Mouse (Mus musculus) gonadal fat pad, adult 2 months (tissue): Measurements from ENCODE around the gene Gm8356. TPM values are rescaled to one million over a fixed set of nuclear protein-coding genes. Genes with fewer than 3 reads are reported as not detected.
"Not testable (repeated sequence)": the region's sequence is repeated elsewhere in the genome, so short reads cannot be mapped to it uniquely, and the experiment has no call there.

Source experiments
- DNase-seq: peaks from one replicate; pipeline ENCODE4 v3.0.0-alpha.2; 2012; ENCODE audit warnings: low read depth
- polyA plus RNA-seq: library from polyadenylated mRNA; depleted of rRNA; stranded (reverse); fragments of >200 nt; gene quantifications from 2 replicates; pipeline ENCODE4 v1.2.3, GENCODE M21; 2012; rRNA removed

The Gm8356 gene
- polyA plus RNA-seq = not detected in 2 replicates

DNA sequence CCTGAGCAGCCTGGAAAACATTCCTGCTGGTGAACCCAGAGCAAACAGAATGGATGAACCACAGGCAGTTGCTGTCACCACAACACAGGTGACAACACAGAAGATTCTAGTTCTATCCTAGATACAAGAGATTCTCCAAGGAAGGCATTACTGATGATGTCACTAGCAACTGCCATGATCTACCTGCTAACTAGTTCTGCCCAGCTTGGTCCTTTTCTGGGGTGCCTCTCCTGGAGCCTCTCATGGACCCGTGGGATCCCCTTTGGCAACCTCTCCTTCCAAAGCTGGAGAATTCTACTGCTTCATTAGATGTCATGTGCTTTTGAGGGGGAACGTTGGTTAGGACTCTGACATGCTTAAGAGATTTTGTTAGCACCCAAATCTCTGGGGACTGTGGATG lies at the start of gene Gm8356:
Gene Gm8356, minus strand, starts transcription at position 101 of the 400 bp plus-strand sequence.
- not testable (repeated sequence) for DNase-seq

DNA sequence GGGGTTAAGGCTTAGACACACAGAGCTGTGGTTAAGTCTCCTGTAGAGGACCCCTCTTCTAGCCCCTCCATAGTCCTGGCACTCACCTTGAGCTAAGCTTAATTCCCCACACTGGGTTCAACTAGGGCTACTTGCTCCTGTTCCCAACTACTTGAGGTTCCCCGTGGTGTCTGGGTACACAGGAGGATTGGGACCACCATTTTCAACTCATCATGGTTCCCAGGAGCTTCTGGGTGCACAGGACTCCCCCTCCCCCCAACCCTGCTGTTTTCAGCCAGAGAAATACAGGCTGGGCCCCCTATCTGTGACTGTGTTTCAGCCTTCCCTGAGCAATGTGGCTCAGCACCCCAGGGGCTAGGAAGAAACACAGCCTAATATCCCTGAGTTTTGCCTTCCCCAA lies 50.8 kb downstream of the Gm8356 start:
- DNase-seq = not testable (repeated sequence)

DNA sequence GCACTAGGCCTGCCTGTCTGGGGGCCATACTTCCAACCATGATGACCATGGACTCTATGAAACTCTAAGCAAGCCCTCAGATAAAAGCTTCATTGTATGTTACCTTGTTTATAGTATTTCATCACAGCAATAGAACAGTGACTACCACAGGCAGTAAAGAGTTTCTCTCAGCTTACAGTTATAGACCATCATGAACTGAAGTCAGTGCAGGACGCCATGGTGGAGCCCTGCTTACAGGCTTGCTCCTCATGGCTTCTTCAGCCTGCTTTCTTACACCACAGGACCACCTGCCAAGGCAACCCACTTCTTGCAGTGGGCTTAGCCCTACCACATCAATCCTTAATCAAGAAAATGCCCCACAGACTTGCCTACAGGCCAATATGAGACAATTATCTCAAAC lies 51.5 kb downstream of the Gm8356 start:
- not testable (repeated sequence) for DNase-seq

DNA sequence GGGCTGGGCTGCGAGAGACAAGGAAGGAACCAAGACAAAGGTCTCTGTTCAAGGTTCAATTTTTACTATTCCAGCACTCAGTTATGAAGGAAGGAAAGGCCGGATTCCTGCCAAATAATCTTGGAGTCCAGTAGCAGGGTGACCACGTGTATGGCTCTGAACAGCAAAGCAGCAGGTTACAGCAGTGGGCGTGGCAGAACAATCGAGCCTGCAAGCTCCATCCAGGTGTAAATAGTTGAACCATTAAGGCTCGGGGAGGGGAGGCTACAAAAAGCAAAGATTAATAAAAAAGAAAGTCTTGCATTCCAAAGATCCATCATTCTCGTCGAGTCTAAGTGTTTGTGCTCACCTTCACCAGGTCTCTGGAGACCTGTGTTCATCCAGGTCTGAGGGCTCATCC lies 55.0 kb downstream of the Gm8356 start:
- DNase-seq = not testable (repeated sequence)

Other genes starting within 250 kb of the Gm8356 start
- gene Gm21103, start 232.4 kb downstream of the Gm8356 start, polyA plus RNA-seq = 0.15 TPM in 1 of 2 replicates, not detected in the other
- gene Gm3618, start 193.6 kb downstream of the Gm8356 start, polyA plus RNA-seq = not detected in 2 replicates
- gene Gm16440, start 147.0 kb downstream of the Gm8356 start, polyA plus RNA-seq = not detected in 2 replicates
- gene Gm3591, start 124.8 kb downstream of the Gm8356 start, polyA plus RNA-seq = 1.7 and 2.3 TPM in 2 replicates
- gene Gm3594, start 92.7 kb downstream of the Gm8356 start, polyA plus RNA-seq = not detected in 2 replicates
- gene Gm3629, start 53.3 kb upstream of the Gm8356 start, polyA plus RNA-seq = 0.15 and 0.38 TPM in 2 replicates
- gene Gm3460, start 85.1 kb upstream of the Gm8356 start, polyA plus RNA-seq = not detected in 2 replicates
- not detected in 2 replicates for gene Gm10251, start 146.9 kb upstream of the Gm8356 start, polyA plus RNA-seq
- 0.09 TPM in 1 of 2 replicates, not detected in the other for gene Gm8050, start 183.0 kb upstream of the Gm8356 start, polyA plus RNA-seq
- gene Gm3636, start 205.0 kb upstream of the Gm8356 start, polyA plus RNA-seq = 0.66 and 0.92 TPM in 2 replicates
- gene Gm8362, start 237.1 kb upstream of the Gm8356 start, polyA plus RNA-seq = not detected in 2 replicates